Mouse (Mus musculus) lung, postnatal 36 days (tissue): Measurements from ENCODE around the gene Sema3b.
A peak's percentile ranks its signal among the peaks of the same experiment; 100 is the strongest.

Experiments used
- DNase-seq: peaks from one replicate; pipeline ENCODE4 v3.0.0; 2022; ENCODE audit warnings: mixed read lengths

Sema3b gene

DNA sequence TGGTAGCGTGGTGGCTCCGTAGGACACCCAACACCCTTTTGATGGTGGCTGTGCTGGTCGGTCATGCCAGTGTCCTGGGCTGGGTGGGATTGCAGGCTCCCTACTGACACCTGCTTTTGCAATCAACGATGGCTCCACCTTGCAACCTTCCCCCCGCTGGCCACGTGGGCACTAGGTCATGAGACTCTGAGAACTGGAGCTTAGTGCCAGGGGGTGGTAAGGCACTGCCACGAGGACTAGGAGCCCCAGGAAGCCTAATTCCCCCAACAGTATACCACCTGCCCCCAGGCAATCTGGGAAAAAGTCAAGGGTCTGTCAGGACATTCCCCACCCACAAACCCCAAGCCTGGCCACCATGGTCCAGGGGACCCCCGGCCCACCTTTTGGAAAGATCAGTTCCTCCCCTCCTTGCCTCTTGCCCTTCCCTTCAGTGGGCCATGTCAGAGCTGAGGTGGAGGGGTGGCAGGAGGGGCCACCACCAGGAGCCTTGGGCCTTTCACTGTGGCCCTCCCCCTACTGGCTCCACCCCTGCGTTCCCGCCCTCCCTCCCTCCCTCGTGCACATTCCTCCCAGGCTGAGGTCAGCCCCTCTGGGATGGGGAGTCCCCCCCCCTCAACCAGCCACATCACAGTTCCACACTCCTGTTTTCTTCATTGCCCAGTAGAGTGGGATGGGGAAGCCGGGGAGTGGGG is at the start of gene Sema3b:
Gene Sema3b, minus strand, starts transcription at position 489 of the 692 bp plus-strand sequence.
- peak; percentile 58 for DNase-seq

GRCm38 (mm10) chr9:107658096-107658495 is 49.1 kb upstream of the Sema3b start:
- no peak for DNase-seq

- no peak for DNase-seq
Observed at GRCm38 (mm10) chr9:107657144-107657543, 48.1 kb upstream of the Sema3b start.

DNA sequence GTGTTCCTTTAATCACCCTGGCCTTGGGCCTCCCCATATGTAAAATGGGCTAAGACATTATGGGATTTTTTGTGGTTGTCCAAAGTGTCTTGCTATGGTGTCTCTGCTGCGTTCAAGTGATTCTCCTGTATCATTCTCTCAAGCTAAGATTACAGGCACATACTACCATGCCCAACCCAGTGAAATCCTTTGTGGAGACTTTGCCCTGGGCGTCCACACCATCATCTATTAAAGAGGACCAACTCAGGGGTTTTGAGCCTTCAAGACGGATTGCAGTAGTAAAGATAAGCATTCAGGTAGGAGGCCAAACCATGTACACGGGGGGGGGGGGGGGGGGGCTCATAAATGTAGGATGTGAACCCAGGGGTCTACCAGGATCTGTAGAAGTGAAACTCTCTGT is 45.6 kb upstream of the Sema3b start:
- no peak for DNase-seq

- no peak for DNase-seq
Observed at GRCm38 (mm10) chr9:107653474-107653873, 44.4 kb upstream of the Sema3b start.

DNA sequence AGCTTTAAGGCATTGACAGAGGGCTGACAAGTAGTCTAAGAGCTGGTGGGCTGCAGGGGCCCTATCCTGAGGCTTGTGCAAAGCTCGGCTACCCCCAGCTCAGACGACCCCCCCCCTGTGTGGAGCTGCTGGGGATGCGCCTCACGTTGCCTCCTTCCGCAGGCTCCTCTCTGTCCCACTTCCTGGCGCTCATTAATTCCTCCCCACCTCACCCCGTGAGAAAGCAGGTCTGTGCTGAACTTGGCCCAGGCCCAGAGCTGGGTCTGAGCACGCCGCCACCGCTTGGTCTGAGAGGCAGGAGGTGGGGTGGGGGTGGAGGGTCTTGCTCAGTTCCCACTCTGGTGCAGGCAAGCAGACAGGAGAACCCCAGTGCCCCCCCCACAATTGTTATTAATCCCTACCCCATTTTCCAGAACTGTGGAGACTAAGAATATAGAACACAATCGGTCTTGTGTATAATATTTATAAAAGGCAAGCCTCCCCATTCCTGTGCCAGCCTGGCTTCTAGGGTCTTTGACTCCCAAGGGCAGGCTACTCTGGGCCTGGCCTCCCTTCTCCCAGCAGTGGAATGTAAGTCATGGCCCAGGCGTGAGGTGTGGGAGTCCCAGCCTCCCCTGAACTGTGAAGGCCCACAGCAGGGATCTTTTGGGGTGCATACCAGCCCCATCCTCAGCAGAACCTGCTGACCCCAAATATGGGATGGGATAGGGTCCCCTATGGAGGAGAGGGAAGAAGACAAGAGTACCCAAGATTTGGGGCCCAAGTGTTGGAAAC is 41.9 kb upstream of the Sema3b start:
- no peak for DNase-seq

DNA sequence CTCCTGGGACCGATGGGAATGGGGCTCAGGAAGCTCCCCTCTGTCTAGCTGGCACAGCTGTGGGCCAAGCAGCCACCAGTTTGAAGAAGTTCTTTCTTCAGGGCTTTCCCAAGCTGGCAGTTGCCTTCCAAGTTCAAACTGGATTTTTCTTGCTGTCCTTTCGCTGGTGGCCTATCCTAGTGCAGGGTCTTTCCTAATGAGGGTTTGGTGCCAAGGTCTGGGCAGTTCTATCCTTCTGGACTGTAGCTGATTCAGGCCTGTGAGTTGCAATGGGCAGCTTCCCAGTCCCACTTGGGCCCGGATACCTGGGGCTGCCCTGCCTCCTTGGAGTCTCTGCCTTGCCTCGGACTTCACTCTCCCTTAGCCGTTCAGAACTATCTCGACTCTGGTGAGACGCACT is 41.2 kb upstream of the Sema3b start:
- DNase-seq = no peak

GRCm38 (mm10) chr9:107648767-107649166 is 39.7 kb upstream of the Sema3b start:
- DNase-seq = no peak

DNA sequence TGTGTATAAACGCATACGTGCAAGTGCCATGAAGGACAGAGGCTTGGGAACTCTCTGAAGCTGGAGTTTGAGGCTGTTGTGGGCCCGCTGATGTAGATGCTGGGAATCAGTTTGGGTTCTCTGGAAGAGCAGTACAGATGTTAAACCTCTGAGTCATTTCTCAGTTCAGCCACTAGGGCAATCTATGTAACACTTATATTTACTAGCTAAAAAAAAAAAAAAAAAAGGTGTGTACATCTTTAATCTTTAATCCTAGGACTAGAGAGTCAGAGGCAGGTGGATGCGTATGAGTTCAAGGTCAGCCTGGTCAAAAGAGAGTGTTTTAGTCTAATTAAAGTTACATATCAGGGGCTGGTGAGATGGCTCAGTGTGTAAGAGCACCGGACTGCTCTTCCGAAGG is 37.9 kb upstream of the Sema3b start:
- DNase-seq = no peak

DNA sequence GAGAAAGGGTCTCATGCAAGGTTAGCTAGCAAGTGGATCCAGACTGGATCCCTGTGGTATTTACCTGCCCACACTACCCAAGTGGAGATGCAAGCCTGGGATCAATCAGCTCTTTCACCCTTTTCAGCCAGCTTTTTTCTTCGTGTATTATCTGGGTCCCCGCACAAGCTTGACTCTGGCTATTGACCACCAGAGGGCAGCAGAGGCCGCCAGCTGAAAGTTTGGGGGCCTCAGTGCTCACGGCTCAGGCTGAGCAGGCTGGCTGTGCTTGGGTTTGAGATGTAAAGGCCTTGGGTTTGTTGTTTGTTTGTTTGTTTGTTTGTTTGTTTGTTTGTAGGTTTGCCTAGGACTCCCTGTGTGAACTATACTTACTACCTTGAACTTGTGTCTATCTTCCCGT is 36.5 kb upstream of the Sema3b start:
- peak; percentile 85 for DNase-seq

DNA sequence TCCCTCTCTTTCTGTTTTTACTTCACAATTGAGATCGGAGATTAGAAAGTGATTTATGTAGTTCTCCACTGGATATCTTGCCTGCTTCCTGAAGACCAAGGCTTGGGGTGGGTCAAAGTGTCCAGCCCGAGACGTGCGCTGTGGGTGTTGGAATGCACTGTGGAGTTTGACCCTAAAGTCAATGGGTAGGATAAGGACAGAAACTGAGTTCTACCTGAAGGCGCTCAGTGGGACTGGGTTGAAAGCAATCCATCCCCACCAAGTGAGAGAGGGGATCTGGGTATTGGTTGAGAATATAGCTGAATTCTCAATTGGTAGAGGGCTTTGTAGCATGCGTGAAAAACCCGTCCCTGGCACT is 36.1 kb upstream of the Sema3b start:
- no peak for DNase-seq

DNA sequence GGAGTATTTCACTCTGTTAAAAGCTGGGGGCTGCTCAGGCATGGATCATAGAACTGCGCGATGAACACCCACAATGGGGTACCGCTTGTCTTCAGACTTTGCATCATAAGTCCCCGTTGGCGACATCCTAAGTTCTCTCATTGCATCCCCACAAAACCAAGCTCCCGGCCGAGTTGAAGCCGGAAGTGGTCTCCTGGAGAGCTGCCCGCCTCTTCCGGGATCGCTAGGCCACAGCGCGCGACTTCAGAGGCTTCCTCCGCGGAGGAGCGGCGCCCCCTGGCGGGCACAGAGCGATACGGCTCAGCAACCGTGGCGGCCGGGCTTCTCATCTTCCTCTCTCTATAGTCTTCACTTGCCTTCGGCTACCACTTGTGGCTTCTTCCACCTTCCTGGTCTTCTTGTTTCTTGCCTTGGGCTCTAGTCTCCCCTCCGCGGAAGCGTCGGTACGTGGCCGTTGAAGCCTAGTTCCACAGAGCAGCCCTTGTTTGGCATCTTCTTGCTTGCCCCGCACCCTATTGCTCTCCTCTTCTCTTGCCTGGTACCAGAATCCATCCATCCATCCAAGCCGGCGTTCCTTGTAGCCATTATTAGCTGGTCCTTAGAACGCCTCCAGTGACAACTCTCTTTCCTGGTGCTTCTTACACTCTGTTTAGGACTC is 35.6 kb upstream of the Sema3b start:
- peak; percentile 93 for DNase-seq

DNA sequence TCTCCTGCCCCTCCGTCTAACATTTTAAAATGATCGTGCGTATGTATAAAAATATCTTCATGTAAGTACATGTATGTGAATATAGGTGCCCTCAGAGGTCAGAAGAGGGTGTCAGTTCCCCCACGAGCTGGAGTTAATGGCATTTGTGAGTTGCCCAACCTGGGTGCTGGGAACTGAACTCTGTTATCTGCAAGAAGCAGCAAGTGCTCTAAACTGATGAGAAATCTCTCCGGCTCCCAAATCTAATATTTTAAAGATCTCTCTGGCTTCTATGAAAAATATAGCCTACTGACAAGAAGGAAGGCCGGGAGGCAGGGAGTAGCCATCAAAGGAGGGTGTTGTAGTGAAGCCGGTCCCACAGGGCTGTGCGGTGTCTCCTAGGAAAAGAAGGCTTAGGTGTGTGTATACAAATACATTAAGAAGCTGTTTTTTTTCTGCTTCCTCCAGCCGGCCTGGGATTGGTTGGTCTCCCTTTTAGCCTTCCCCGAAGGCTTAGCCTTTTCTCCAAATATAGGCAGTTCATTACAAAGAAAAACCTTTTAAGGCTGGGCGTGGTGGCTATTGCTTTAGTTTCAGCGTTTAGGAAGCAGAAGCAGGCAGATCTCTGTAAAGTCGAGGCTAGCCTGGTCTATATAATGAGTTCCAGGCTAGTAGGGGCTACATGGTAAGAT is 34.6 kb upstream of the Sema3b start:
- DNase-seq = no peak

DNA sequence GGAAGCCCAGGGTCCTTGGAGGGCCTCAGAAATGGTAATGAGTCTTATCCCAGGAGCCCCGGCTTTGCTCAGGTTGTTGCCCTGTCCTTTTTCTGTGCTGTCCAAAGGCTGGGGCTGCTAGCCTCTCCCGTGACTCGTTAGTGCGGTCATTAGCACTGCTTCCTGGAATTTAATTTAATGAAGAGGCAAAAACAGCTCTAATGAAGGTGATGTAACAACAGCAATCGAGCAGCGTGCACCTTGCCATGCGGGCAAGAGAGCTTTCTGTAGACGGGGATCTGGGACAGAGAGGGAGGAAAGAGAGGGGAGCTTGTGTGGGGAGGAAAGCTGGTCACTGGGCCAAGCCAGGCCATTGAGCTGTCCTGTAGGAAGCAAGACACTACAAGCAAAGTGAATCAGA is 32.6 kb upstream of the Sema3b start:
- DNase-seq = no peak

GRCm38 (mm10) chr9:107640257-107640772 is 31.3 kb upstream of the Sema3b start:
- peak; percentile 65 for DNase-seq

- DNase-seq = no peak
Observed at GRCm38 (mm10) chr9:107637070-107637469, 28.0 kb upstream of the Sema3b start.

DNA sequence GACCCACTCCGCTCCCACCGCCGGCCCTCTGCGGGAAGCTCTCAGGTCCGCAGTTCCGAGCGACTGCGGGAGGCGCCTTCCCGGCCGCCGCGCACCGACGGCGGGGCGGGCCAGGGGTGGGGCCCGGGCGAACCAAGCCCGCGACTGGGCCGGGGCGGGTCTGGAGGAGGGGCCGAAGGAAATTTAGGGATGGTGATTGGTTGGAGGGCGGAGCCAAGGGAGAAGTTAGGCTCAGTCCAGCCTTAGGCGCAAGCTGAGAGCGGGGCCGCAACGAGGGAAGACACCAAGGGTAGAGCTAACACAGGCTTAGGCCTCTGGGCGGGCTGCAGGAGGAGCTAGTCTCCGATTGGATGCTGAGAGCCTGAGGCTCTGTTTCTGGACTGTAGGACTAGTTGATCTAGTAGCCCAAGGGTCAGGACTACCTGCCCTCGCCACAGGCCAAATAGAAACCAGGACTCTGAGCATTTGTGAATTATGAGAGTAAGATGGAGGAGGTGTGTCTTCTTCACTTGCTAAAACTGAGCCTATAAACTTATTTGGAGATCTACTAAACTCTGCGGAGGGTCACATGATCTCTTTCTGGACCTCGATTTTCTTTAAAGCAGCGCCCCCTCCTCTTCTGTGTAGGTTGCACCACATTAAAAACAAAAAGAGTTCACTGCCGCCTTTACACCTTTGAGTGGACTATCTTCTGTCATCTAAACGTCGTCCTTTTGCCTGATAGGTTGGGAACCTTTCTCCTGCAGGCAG is 26.4 kb upstream of the Sema3b start, which contains the start of gene Gnai2:
Gene Gnai2, minus strand, starts transcription at position 89 of the 750 bp plus-strand sequence.
- peak; percentile 98 for DNase-seq

- DNase-seq = no peak
Observed at GRCm38 (mm10) chr9:107634406-107635278, 25.6 kb upstream of the Sema3b start.

- DNase-seq = peak; percentile 40
Observed at GRCm38 (mm10) chr9:107633661-107634405, 24.8 kb upstream of the Sema3b start.

DNA sequence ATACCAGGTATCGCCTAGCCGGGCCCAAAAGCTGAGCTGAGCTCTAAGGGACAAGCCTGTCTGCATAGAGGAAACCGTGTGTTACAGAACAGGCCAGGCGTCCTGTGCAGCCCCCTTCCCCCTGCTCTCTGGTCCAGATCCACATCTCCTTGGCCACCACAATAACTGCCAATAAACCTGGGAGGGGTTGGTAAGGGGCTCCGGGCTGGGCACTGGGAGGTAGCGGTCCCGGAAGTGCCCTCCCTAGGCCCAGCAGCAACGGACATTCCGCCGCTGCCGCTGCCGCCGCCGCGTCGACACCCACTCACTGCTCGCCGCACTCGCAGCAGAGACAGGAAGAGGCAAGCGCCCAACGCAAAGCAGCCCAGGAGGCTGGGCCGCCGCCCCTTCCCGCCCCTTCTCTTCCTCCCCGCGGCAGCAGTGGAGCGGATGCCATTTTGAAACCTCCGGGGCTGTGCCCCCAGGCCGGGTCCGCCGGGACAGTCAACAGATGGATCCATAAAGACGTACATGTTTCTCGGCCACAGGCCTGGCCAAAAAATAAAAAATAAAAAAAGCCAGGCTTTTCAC is 24.1 kb upstream of the Sema3b start:
- peak; percentile 93 for DNase-seq
